Mouse (Mus musculus): ENCODE data around the gene Gm960. TPM values are rescaled to one million over a fixed set of nuclear protein-coding genes. Genes with fewer than 3 reads are reported as not detected.

Gm960 gene
- polyA plus RNA-seq, 1 experiment from 2014 or later = 2.0 TPM

GRCm38 (mm10) chr19:4635986-4636385, 62.5 kb downstream of the Gm960 start:
- no peak overlapping the region for H3K4me3 ChIP-seq (ENCODE audit: low read length)
- no peak for ATAC-seq (ENCODE audit: low FRiP score, low TSS enrichment)
- H3K9me3 ChIP-seq (ENCODE audit: low read length) = no peaks in the 10 kb centered on the region
- no peak overlapping the region for H3K4me2 ChIP-seq (replicated peaks; ENCODE audit: low read depth, low read length)
- H3K27ac ChIP-seq (ENCODE audit: low read length) = no peak overlapping the region
- H3K4me1 ChIP-seq (ENCODE audit: insufficient read depth, low read length) = no peaks in the 10 kb centered on the region
- no peak overlapping the region for H3K9ac ChIP-seq (replicated peaks; ENCODE audit: low read length)
- H3K27me3 ChIP-seq (ENCODE audit: insufficient read depth, low read length) = no peaks in the 10 kb centered on the region
- WGBS = 64% methylated on average over 4 of the region's 4 CpGs
- H3K36me3 ChIP-seq (ENCODE audit: insufficient read depth, low read length) = no peaks in the 10 kb centered on the region

GRCm38 (mm10) chr19:4628819-4629218, 69.6 kb downstream of the Gm960 start:
- no peaks in the 10 kb centered on the region for H3K27me3 ChIP-seq (ENCODE audit: insufficient read depth, low read length)
- H3K4me1 ChIP-seq (ENCODE audit: insufficient read depth, low read length) = peaks cover 23% of the 10 kb centered on the region; the same call in 1 of the 2 replicates
- 0% methylated on average over 1 of the region's 1 CpGs for WGBS
- ATAC-seq (ENCODE audit: low FRiP score, low TSS enrichment) = no peak
- H3K4me3 ChIP-seq (ENCODE audit: low read length) = no peak overlapping the region
- no peak overlapping the region for H3K4me2 ChIP-seq (replicated peaks; ENCODE audit: low read depth, low read length)
- no peaks in the 10 kb centered on the region for H3K9me3 ChIP-seq (ENCODE audit: low read length)
- no peak overlapping the region for H3K27ac ChIP-seq (ENCODE audit: low read length)
- no peak overlapping the region for H3K9ac ChIP-seq (replicated peaks; ENCODE audit: low read length)
- peaks cover 2% of the 10 kb centered on the region; the same call in 1 of the 2 replicates for H3K36me3 ChIP-seq (ENCODE audit: insufficient read depth, low read length)

- H3K4me3 ChIP-seq (ENCODE audit: low read length) = peak overlapping the region; percentile 97
- peak overlapping the region; percentile 84 for H3K4me2 ChIP-seq (replicated peaks; ENCODE audit: low read depth, low read length)
- no peaks in the 10 kb centered on the region for H3K27me3 ChIP-seq (ENCODE audit: insufficient read depth, low read length)
- no peaks in the 10 kb centered on the region for H3K9me3 ChIP-seq (ENCODE audit: low read length)
- under 1% methylated on average over 35 of the region's 35 CpGs for WGBS
- peak; percentile 79 for ATAC-seq (ENCODE audit: low FRiP score, low TSS enrichment)
- peaks cover 29% of the 10 kb centered on the region for H3K36me3 ChIP-seq (ENCODE audit: insufficient read depth, low read length)
- H3K4me1 ChIP-seq (ENCODE audit: insufficient read depth, low read length) = peaks cover 23% of the 10 kb centered on the region; the same call in 1 of the 2 replicates
- peak overlapping the region; percentile 96 for H3K9ac ChIP-seq (replicated peaks; ENCODE audit: low read length)
- peak overlapping the region; percentile 88 for H3K27ac ChIP-seq (ENCODE audit: low read length)
These were observed 72.5 kb downstream of the Gm960 start for GRCm38 (mm10) chr19:4625829-4626535.

GRCm38 (mm10) chr19:4625179-4625828, 73.2 kb downstream of the Gm960 start, which contains the start of gene Rce1:
Gene Rce1, minus strand, starts transcription at chr19:4625641.
- peak; percentile 92 for ATAC-seq (ENCODE audit: low FRiP score, low TSS enrichment)
- peak within 1 kb of the TSS; percentile 84 for H3K4me2 ChIP-seq (replicated peaks; ENCODE audit: low read depth, low read length)
- H3K27me3 ChIP-seq (ENCODE audit: insufficient read depth, low read length) = no peaks in the 10 kb centered on the region
- H3K4me3 ChIP-seq (ENCODE audit: low read length) = peak within 1 kb of the TSS; percentile 97
- H3K27ac ChIP-seq (ENCODE audit: low read length) = peak within 1 kb of the TSS; percentile 88
- H3K9ac ChIP-seq (replicated peaks; ENCODE audit: low read length) = peak within 1 kb of the TSS; percentile 96
- peaks cover 23% of the 10 kb centered on the region; the same call in 1 of the 2 replicates for H3K4me1 ChIP-seq (ENCODE audit: insufficient read depth, low read length)
- WGBS = under 1% methylated on average over 64 of the region's 64 CpGs
- peaks cover 32% of the 10 kb centered on the region for H3K36me3 ChIP-seq (ENCODE audit: insufficient read depth, low read length)
- no peaks in the 10 kb centered on the region for H3K9me3 ChIP-seq (ENCODE audit: low read length)

GRCm38 (mm10) chr19:4624406-4625178, 73.9 kb downstream of the Gm960 start:
- Histone ChIP-seq H3K4me1 (ENCODE audit: insufficient read depth, low read length) (peaks cover 23% of the 10 kb centered on the region; the same call in 1 of the 2 replicates), H3K4me3 (ENCODE audit: low read length) (peak overlapping the region; percentile 97), H3K9ac (replicated peaks; ENCODE audit: low read length) (peak overlapping the region; percentile 96), H3K27me3 (ENCODE audit: insufficient read depth, low read length) (no peaks in the 10 kb centered on the region), H3K9me3 (ENCODE audit: low read length) (no peaks in the 10 kb centered on the region), H3K36me3 (ENCODE audit: insufficient read depth, low read length) (peaks cover 36% of the 10 kb centered on the region), H3K4me2 (replicated peaks; ENCODE audit: low read depth, low read length) (peak overlapping the region; percentile 84), H3K27ac (ENCODE audit: low read length) (peak overlapping the region; percentile 88)
- 30% methylated on average over 4 of the region's 4 CpGs for WGBS
- no peak for ATAC-seq (ENCODE audit: low FRiP score, low TSS enrichment)

GRCm38 (mm10) chr19:4624006-4624405, 74.5 kb downstream of the Gm960 start:
- no peak overlapping the region for H3K4me3 ChIP-seq (ENCODE audit: low read length)
- no peaks in the 10 kb centered on the region for H3K27me3 ChIP-seq (ENCODE audit: insufficient read depth, low read length)
- peaks cover 36% of the 10 kb centered on the region for H3K36me3 ChIP-seq (ENCODE audit: insufficient read depth, low read length)
- WGBS = 92% methylated on average over 12 of the region's 12 CpGs
- H3K9ac ChIP-seq (replicated peaks; ENCODE audit: low read length) = no peak overlapping the region
- ATAC-seq (ENCODE audit: low FRiP score, low TSS enrichment) = no peak
- peaks cover 23% of the 10 kb centered on the region; the same call in 1 of the 2 replicates for H3K4me1 ChIP-seq (ENCODE audit: insufficient read depth, low read length)
- H3K9me3 ChIP-seq (ENCODE audit: low read length) = no peaks in the 10 kb centered on the region
- no peak overlapping the region for H3K4me2 ChIP-seq (replicated peaks; ENCODE audit: low read depth, low read length)
- H3K27ac ChIP-seq (ENCODE audit: low read length) = no peak overlapping the region

GRCm38 (mm10) chr19:4623419-4623818, 75.0 kb downstream of the Gm960 start:
- no peak overlapping the region for H3K4me2 ChIP-seq (replicated peaks; ENCODE audit: low read depth, low read length)
- H3K4me1 ChIP-seq (ENCODE audit: insufficient read depth, low read length) = peaks cover 23% of the 10 kb centered on the region; the same call in 1 of the 2 replicates
- 96% methylated on average over 9 of the region's 9 CpGs for WGBS
- H3K9me3 ChIP-seq (ENCODE audit: low read length) = no peaks in the 10 kb centered on the region
- no peaks in the 10 kb centered on the region for H3K27me3 ChIP-seq (ENCODE audit: insufficient read depth, low read length)
- ATAC-seq (ENCODE audit: low FRiP score, low TSS enrichment) = no peak
- H3K27ac ChIP-seq (ENCODE audit: low read length) = no peak overlapping the region
- H3K4me3 ChIP-seq (ENCODE audit: low read length) = no peak overlapping the region
- H3K36me3 ChIP-seq (ENCODE audit: insufficient read depth, low read length) = peaks cover 36% of the 10 kb centered on the region
- H3K9ac ChIP-seq (replicated peaks; ENCODE audit: low read length) = no peak overlapping the region

- ATAC-seq (ENCODE audit: low FRiP score, low TSS enrichment) = no peak
- Histone ChIP-seq H3K4me3 (ENCODE audit: low read length) (no peak overlapping the region), H3K36me3 (ENCODE audit: insufficient read depth, low read length) (peaks cover 36% of the 10 kb centered on the region), H3K27ac (ENCODE audit: low read length) (no peak overlapping the region), H3K9me3 (ENCODE audit: low read length) (no peaks in the 10 kb centered on the region), H3K4me2 (replicated peaks; ENCODE audit: low read depth, low read length) (no peak overlapping the region), H3K27me3 (ENCODE audit: insufficient read depth, low read length) (no peaks in the 10 kb centered on the region), H3K4me1 (ENCODE audit: insufficient read depth, low read length) (peaks cover 19% of the 10 kb centered on the region; the same call in 1 of the 2 replicates), H3K9ac (replicated peaks; ENCODE audit: low read length) (no peak overlapping the region)
- 91% methylated on average over 5 of the region's 5 CpGs for WGBS
These were observed 75.7 kb downstream of the Gm960 start for GRCm38 (mm10) chr19:4622780-4623179.

- no peaks in the 10 kb centered on the region for H3K27me3 ChIP-seq (ENCODE audit: insufficient read depth, low read length)
- no peak overlapping the region for H3K27ac ChIP-seq (ENCODE audit: low read length)
- H3K36me3 ChIP-seq (ENCODE audit: insufficient read depth, low read length) = peaks cover 36% of the 10 kb centered on the region
- 84% methylated on average over 7 of the region's 7 CpGs for WGBS
- peaks cover 20% of the 10 kb centered on the region for H3K4me1 ChIP-seq (ENCODE audit: insufficient read depth, low read length)
- H3K4me2 ChIP-seq (replicated peaks; ENCODE audit: low read depth, low read length) = no peak overlapping the region
- H3K9me3 ChIP-seq (ENCODE audit: low read length) = no peaks in the 10 kb centered on the region
- no peak overlapping the region for H3K4me3 ChIP-seq (ENCODE audit: low read length)
- no peak overlapping the region for H3K9ac ChIP-seq (replicated peaks; ENCODE audit: low read length)
- ATAC-seq (ENCODE audit: low FRiP score, low TSS enrichment) = no peak
These were observed 77.7 kb downstream of the Gm960 start for GRCm38 (mm10) chr19:4620721-4621120.
